Mouse (Mus musculus) intestine, postnatal 0 days (tissue): ENCODE measurements around the gene Gm42791. TPM values are rescaled to one million over a fixed set of nuclear protein-coding genes. Genes with fewer than 3 reads are reported as not detected.
A peak's percentile ranks its signal among the peaks of the same experiment; 100 is the strongest.

ENCODE experiments used
- ATAC-seq: fragments of 200-750 bp; cut with Nextera tagmentation; 2 replicates; pipeline ENCODE4 v1.8.0; 2017; ENCODE audit warnings: mild to moderate bottlenecking, moderate TSS enrichment, moderate library complexity
- H3K27ac ChIP-seq: fragments of 300-500 bp; sonication (generic); 2 replicates; pipeline ENCODE4 v1.5.1; 2014; ENCODE audit warnings: mild to moderate bottlenecking, low read depth, low read length, moderate library complexity
- H3K27me3 ChIP-seq: fragments of 300-500 bp; sonication (generic); replicated peaks from 2 replicates; pipeline ENCODE4 v1.6.1; 2014; ENCODE audit warnings: low read length, mixed read lengths; ENCODE audit not compliant: control insufficient read depth, insufficient read depth
- H3K36me3 ChIP-seq: fragments of 300-500 bp; sonication (generic); 2 replicates; pipeline ENCODE4 v1.6.1; 2014; ENCODE audit warnings: mild to moderate bottlenecking, moderate library complexity; ENCODE audit not compliant: control insufficient read depth, insufficient read depth
- H3K4me1 ChIP-seq: fragments of 300-500 bp; sonication (generic); replicated peaks from 2 replicates; pipeline ENCODE4 v1.6.1; 2014; ENCODE audit warnings: antibody characterized with exemption, low read length, mixed read lengths; ENCODE audit not compliant: control insufficient read depth, insufficient read depth
- H3K4me2 ChIP-seq: fragments of 300-500 bp; sonication (generic); replicated peaks from 2 replicates; pipeline ENCODE4 v1.6.1; 2014; ENCODE audit warnings: low read depth, mild to moderate bottlenecking, moderate library complexity
- H3K4me3 ChIP-seq: fragments of 300-500 bp; sonication (generic); 2 replicates; pipeline ENCODE4 v1.5.1; 2014; ENCODE audit warnings: low read depth, low read length
- H3K9ac ChIP-seq: fragments of 300-500 bp; sonication (generic); 2 replicates; pipeline ENCODE4 v1.6.1; 2014; ENCODE audit warnings: mild to moderate bottlenecking, low read depth, low read length
- H3K9me3 ChIP-seq: fragments of 300-500 bp; sonication (generic); 2 replicates; pipeline ENCODE4 v1.6.1; 2016; ENCODE audit warnings: mixed run types; ENCODE audit not compliant: control insufficient read depth
- CTCF ChIP-seq: sonication (generic); IDR thresholded peaks from 2 replicates; pipeline ENCODE4 v1.5.1; 2016; ENCODE audit warnings: low read depth, mild to moderate bottlenecking, control low read depth, antibody characterized with exemption, moderate library complexity
- WGBS: fragments of 180-500 bp; shearing (Covaris S2); extraction: QIAGEN DNeasy Blood & Tissue Kit; methylation state at CpG from one replicate; pipeline ENCODE4 v1.1.7; 2014; 5-methylcytosine and 5-hydroxymethylcytosine counted together
- polyA plus RNA-seq: library from polyadenylated mRNA; unstranded; fragments of >200 nt; fragmentation: Nextera tagmentation; extraction: Ambion mirVana; gene quantifications from 2 replicates; pipeline ENCODE4 v1.2.1, GENCODE M21; 2015

Gm42791 gene
- polyA plus RNA-seq, 1 experiment from 2014 or later = not detected

- peaks cover 18% of the 10 kb centered on the region for H3K36me3 ChIP-seq
- no peak for ATAC-seq
- no peak overlapping the region for H3K4me2 ChIP-seq
- WGBS = 86% methylated on average over 6 of the region's 6 CpGs
- no peaks in the 10 kb centered on the region for H3K4me1 ChIP-seq
- H3K27me3 ChIP-seq = no peaks in the 10 kb centered on the region
- no peak overlapping the region for H3K4me3 ChIP-seq
- H3K9ac ChIP-seq = no peak overlapping the region
- H3K27ac ChIP-seq = no peak overlapping the region
- H3K9me3 ChIP-seq = no peaks in the 10 kb centered on the region
- TF ChIP-seq CTCF = no peak
These were observed 106.9 kb downstream of the Gm42791 start for GRCm38 (mm10) chr5:148888032-148888431.

- H3K27me3 ChIP-seq = no peaks in the 10 kb centered on the region
- H3K9me3 ChIP-seq = no peaks in the 10 kb centered on the region
- no peak overlapping the region for H3K27ac ChIP-seq
- peak; percentile 91 for ATAC-seq
- H3K9ac ChIP-seq = no peak overlapping the region
- no peak overlapping the region; the same call in 1 of the 2 replicates for H3K4me3 ChIP-seq
- 35% methylated on average over 22 of the region's 22 CpGs for WGBS
- H3K36me3 ChIP-seq = peaks cover 8% of the 10 kb centered on the region; the same call in 1 of the 2 replicates
- no peaks in the 10 kb centered on the region for H3K4me1 ChIP-seq
- TF ChIP-seq CTCF = no peak
- H3K4me2 ChIP-seq = peak overlapping the region; percentile 57
These were observed 108.9 kb downstream of the Gm42791 start for GRCm38 (mm10) chr5:148885821-148886609.

GRCm38 (mm10) chr5:148883671-148884070, 111.3 kb downstream of the Gm42791 start:
- H3K9me3 ChIP-seq = no peaks in the 10 kb centered on the region
- no peak overlapping the region for H3K9ac ChIP-seq
- no peaks in the 10 kb centered on the region for H3K27me3 ChIP-seq
- H3K4me3 ChIP-seq = no peak overlapping the region
- no peak for ATAC-seq
- H3K4me1 ChIP-seq = no peaks in the 10 kb centered on the region
- no peak for TF ChIP-seq CTCF
- no peak overlapping the region for H3K4me2 ChIP-seq
- no peak overlapping the region for H3K27ac ChIP-seq
- WGBS = 80% methylated on average over 8 of the region's 8 CpGs
- peaks cover 4% of the 10 kb centered on the region; the same call in 1 of the 2 replicates for H3K36me3 ChIP-seq

- 92% methylated on average over 6 of the region's 6 CpGs for WGBS
- no peak overlapping the region for H3K9ac ChIP-seq
These were observed 115.7 kb downstream of the Gm42791 start for GRCm38 (mm10) chr5:148879218-148879617.

GRCm38 (mm10) chr5:148873116-148873515, 121.8 kb downstream of the Gm42791 start:
- TF ChIP-seq CTCF = no peak

More at GRCm38 (mm10) chr5:148879218-148879617, 115.7 kb downstream of the Gm42791 start:
- Histone ChIP-seq H3K27ac (no peak overlapping the region), H3K9me3 (no peaks in the 10 kb centered on the region), H3K27me3 (no peaks in the 10 kb centered on the region), H3K36me3 (peaks cover 9% of the 10 kb centered on the region; the same call in 1 of the 2 replicates), H3K4me1 (no peaks in the 10 kb centered on the region), H3K4me3 (no peak overlapping the region), H3K4me2 (no peak overlapping the region)
- ATAC-seq = no peak
- peak; percentile 57 for TF ChIP-seq CTCF

GRCm38 (mm10) chr5:148869583-148869982, 125.4 kb downstream of the Gm42791 start:
- H3K4me1 ChIP-seq = no peaks in the 10 kb centered on the region
- no peak for TF ChIP-seq CTCF
- no peak overlapping the region for H3K4me2 ChIP-seq
- H3K27ac ChIP-seq = no peak overlapping the region
- no peak overlapping the region for H3K4me3 ChIP-seq
- H3K9me3 ChIP-seq = no peaks in the 10 kb centered on the region
- no peaks in the 10 kb centered on the region for H3K27me3 ChIP-seq
- WGBS = 37% methylated on average over 3 of the region's 3 CpGs
- 0 out of 2 replicates have a peak, but pooled peaks cover 3% of the 10 kb centered on the region for H3K36me3 ChIP-seq
- ATAC-seq = no peak
- H3K9ac ChIP-seq = no peak overlapping the region

More at GRCm38 (mm10) chr5:148873116-148873515, 121.8 kb downstream of the Gm42791 start:
- Histone ChIP-seq H3K36me3 (peaks cover 8% of the 10 kb centered on the region; the same call in 1 of the 2 replicates), H3K9me3 (no peaks in the 10 kb centered on the region), H3K27me3 (no peaks in the 10 kb centered on the region), H3K4me1 (no peaks in the 10 kb centered on the region), H3K9ac (no peak overlapping the region), H3K4me2 (no peak overlapping the region), H3K4me3 (no peak overlapping the region), H3K27ac (no peak overlapping the region)
- WGBS = 76% methylated on average over 8 of the region's 8 CpGs
- no peak for ATAC-seq
